Mouse (Mus musculus): ENCODE results near the gene Pigo.
"Not testable (repeated sequence)": the region's sequence is repeated elsewhere in the genome, so short reads cannot be mapped to it uniquely, and the experiment has no call there.

Gene Pigo

GRCm38 (mm10) chr4:43001272-43001671 is 24.3 kb downstream of the Pigo start:
- DNase-seq (ENCODE audit: low spot score in 2 of 2): no peak

- DNase-seq (ENCODE audit: low spot score in 2 of 2): peak; percentile 98 to 99
Observed at GRCm38 (mm10) chr4:43000141-43000986, 25.3 kb downstream of the Pigo start, which contains the start of gene Vcp. Gene Vcp, minus strand, starts transcription at chr4:43000507.

- DNase-seq (ENCODE audit: low spot score in 2 of 2): peak; percentile 58 to 59
Observed at GRCm38 (mm10) chr4:42999451-43000140, 26.0 kb downstream of the Pigo start.

GRCm38 (mm10) chr4:42998022-42998421 is 27.6 kb downstream of the Pigo start:
- no peak for DNase-seq (ENCODE audit: low spot score in 2 of 2)

- DNase-seq (ENCODE audit: low spot score in 2 of 2): no peak
Observed at GRCm38 (mm10) chr4:42988296-42988695, 37.3 kb downstream of the Pigo start.

GRCm38 (mm10) chr4:42980467-42980866 is 45.2 kb downstream of the Pigo start:
- DNase-seq (ENCODE audit: low spot score in 2 of 2): not testable (repeated sequence)

- DNase-seq (ENCODE audit: low spot score in 2 of 2): no peak
Observed at GRCm38 (mm10) chr4:42978062-42978461, 47.6 kb downstream of the Pigo start.

- no peak for DNase-seq (ENCODE audit: low spot score in 2 of 2)
Observed at GRCm38 (mm10) chr4:42973868-42974267, 51.8 kb downstream of the Pigo start.

- no peak for DNase-seq (ENCODE audit: low spot score in 2 of 2)
Observed at GRCm38 (mm10) chr4:42972952-42973351, 52.7 kb downstream of the Pigo start.

GRCm38 (mm10) chr4:42969304-42969703 is 56.3 kb downstream of the Pigo start, which contains the start of gene 1700022I11Rik:
Gene 1700022I11Rik, plus strand, starts transcription at chr4:42969604.
- DNase-seq (ENCODE audit: low spot score in 2 of 2): no peak

Measured in right cerebral cortex, postnatal 36 days (tissue).